Mouse (Mus musculus): ENCODE measurements around the gene Cbfb.

DNA sequence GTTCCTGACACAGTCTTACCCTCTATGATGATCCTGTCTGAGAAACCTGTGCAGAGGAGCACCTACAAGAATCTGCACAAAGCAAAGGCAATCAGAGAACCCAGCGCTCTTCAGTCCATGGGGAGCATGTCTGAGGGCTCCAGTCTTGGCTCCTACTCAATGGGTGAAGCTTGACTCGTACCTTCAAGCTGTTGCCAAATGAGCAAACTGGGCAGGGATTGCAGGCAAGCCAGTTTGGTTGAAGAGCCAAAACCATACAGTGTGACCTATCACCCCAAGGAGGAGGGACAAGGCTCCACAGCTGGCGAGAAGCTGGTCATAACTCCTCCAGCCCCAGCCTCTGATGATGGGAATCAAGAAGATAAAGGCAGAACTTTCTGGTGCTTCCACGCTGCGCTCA, 39.0 kb upstream of the Cbfb start, which contains the start of gene Ces4a:
- TF ChIP-seq CTCF (IDR thresholded peaks at IDR 0.05; ENCODE audit: low read depth, low read length) (no peak), GATA2 (IDR thresholded peaks at IDR 0.05; ENCODE audit: borderline replicate concordance, low read depth, low read length) (no peak), POLR2AphosphoS5 (IDR thresholded peaks at IDR 0.05; ENCODE audit: insufficient replicate concordance, low read depth, low read length) (no peak), TAL1 (conservative IDR thresholded peaks at IDR 0.05; ENCODE audit: low read depth, low read length) (no peak)
